34 mouse cellular contexts compared by ENCODE assay signal in genomic region chr16:57191214-57191613, GRCm38 (mm10).
"Had no signal": no experiment of that assay in that cellular context is flagged by ENCODE, and none has a peak within 500 bp of the region (broad histone marks: within the 10 kb centered on the region; RNA-seq: fewer than 3 reads in every experiment).

No protein-coding gene starts in this region.

- ATAC-seq: hindbrain, embryonic 16.5 days; hindbrain, postnatal 0 days; inflammation-experienced regulatory T-cells, adult 6 months; intestine, embryonic 15.5 days; intestine, embryonic 16.5 days; intestine, postnatal 0 days had no signal

- H3K4me3 ChIP-seq: heart, embryonic 10.5 days; heart, embryonic 12.5 days; heart, embryonic 13.5 days; heart, embryonic 15.5 days; hindbrain, embryonic 10.5 days; hindbrain, embryonic 12.5 days; hindbrain, embryonic 13.5 days; hindbrain, embryonic 15.5 days; intestine, embryonic 15.5 days; kidney, embryonic 15.5 days; layer of hippocampus, adult 2 months had no signal

- DNase-seq: heart, postnatal 10 days; heart, postnatal 14 days; heart, postnatal 4 days; kidney, adult 11 months; kidney, adult 18-20 months; kidney, adult 2 months; kidney, adult 8-10 months; kidney, adult 9 months; kidney, postnatal 10 days; kidney, postnatal 14 days; kidney, postnatal 25 days; kidney, postnatal 36 days; kidney, postnatal 4 days; layer of hippocampus, adult 9-11 months; layer of hippocampus, postnatal 36 days had no signal

- H3K9ac ChIP-seq: heart, embryonic 12.5 days; heart, embryonic 13.5 days; heart, embryonic 15.5 days; hindbrain, embryonic 12.5 days; hindbrain, embryonic 13.5 days; hindbrain, embryonic 14.5 days; hindbrain, embryonic 15.5 days; intestine, embryonic 15.5 days; kidney, embryonic 15.5 days had no signal

- H3K27ac ChIP-seq: heart, embryonic 10.5 days; heart, embryonic 13.5 days; heart, embryonic 15.5 days; hindbrain, embryonic 10.5 days; hindbrain, embryonic 12.5 days; hindbrain, embryonic 13.5 days; hindbrain, embryonic 14.5 days; hindbrain, embryonic 15.5 days; hindbrain, postnatal 0 days; intestine, embryonic 15.5 days; kidney, embryonic 15.5 days; kidney, postnatal 0 days; layer of hippocampus, adult 2 months had no signal

- H3K4me1 ChIP-seq: heart, embryonic 10.5 days; heart, embryonic 13.5 days; heart, embryonic 15.5 days; hindbrain, embryonic 10.5 days; hindbrain, embryonic 12.5 days; hindbrain, embryonic 13.5 days; hindbrain, embryonic 15.5 days; intestine, embryonic 15.5 days; kidney, embryonic 15.5 days had no signal

- H3K4me2 ChIP-seq: heart, embryonic 11.5 days; heart, embryonic 12.5 days; heart, embryonic 13.5 days; heart, embryonic 15.5 days; hindbrain, embryonic 12.5 days; hindbrain, embryonic 13.5 days; hindbrain, embryonic 14.5 days; hindbrain, embryonic 15.5 days; intestine, embryonic 15.5 days; kidney, embryonic 15.5 days had no signal

- H3K27me3 ChIP-seq: heart, embryonic 12.5 days; heart, embryonic 13.5 days; heart, embryonic 15.5 days; hindbrain, embryonic 12.5 days; hindbrain, embryonic 13.5 days; hindbrain, embryonic 15.5 days; intestine, embryonic 15.5 days; kidney, embryonic 15.5 days had no signal

- H3K9me3 ChIP-seq: heart, embryonic 10.5 days; heart, embryonic 12.5 days; heart, embryonic 13.5 days; heart, embryonic 15.5 days; hindbrain, embryonic 10.5 days; hindbrain, embryonic 12.5 days; hindbrain, embryonic 13.5 days; hindbrain, embryonic 15.5 days; intestine, embryonic 15.5 days; kidney, embryonic 15.5 days had no signal
